Mouse (Mus musculus) midbrain, embryonic 14.5 days (tissue): ENCODE data around the gene 3110082J24Rik. TPM values are rescaled to one million over a fixed set of nuclear protein-coding genes. Genes with fewer than 3 reads are reported as not detected.
A peak's percentile ranks its signal among the peaks of the same experiment; 100 is the strongest.

Experiments used
- ATAC-seq: fragments of 200-750 bp; cut with Nextera tagmentation; 2 replicates; pipeline ENCODE4 v1.8.0; 2017; ENCODE audit warnings: moderate number of reproducible peaks, moderate library complexity; ENCODE audit not compliant: low FRiP score, low TSS enrichment
- DNase-seq: peaks from one replicate; pipeline ENCODE4 v3.0.0-alpha.2; 2015
- H3K27ac ChIP-seq: fragments of 300-500 bp; sonication (generic); replicated peaks from 2 replicates; pipeline ENCODE4 v1.5.1; 2014; ENCODE audit warnings: mild to moderate bottlenecking, low read depth, low read length, moderate library complexity
- H3K27me3 ChIP-seq: fragments of 300-500 bp; sonication (generic); 2 replicates; pipeline ENCODE4 v1.6.1; 2014; ENCODE audit warnings: low read length, control low read depth, mixed read lengths; ENCODE audit not compliant: control insufficient read depth, insufficient read depth
- H3K36me3 ChIP-seq: fragments of 300-500 bp; sonication (generic); 2 replicates; pipeline ENCODE4 v1.6.1; 2014; ENCODE audit warnings: low read length, control low read depth; ENCODE audit not compliant: control insufficient read depth, insufficient read depth
- H3K4me1 ChIP-seq: fragments of 300-500 bp; sonication (generic); 2 replicates; pipeline ENCODE4 v1.6.1; 2014; ENCODE audit warnings: mild to moderate bottlenecking, antibody characterized with exemption, low read length, control low read depth; ENCODE audit not compliant: control insufficient read depth, insufficient read depth
- H3K4me2 ChIP-seq: fragments of 300-500 bp; sonication (generic); 2 replicates; pipeline ENCODE4 v1.6.1; 2014; ENCODE audit warnings: mild to moderate bottlenecking, low read length, moderate library complexity
- H3K4me3 ChIP-seq: fragments of 300-500 bp; sonication (generic); replicated peaks from 2 replicates; pipeline ENCODE4 v1.5.1; 2014; ENCODE audit warnings: low read depth, low read length
- H3K9ac ChIP-seq: fragments of 300-500 bp; sonication (generic); replicated peaks from 2 replicates; pipeline ENCODE4 v1.6.1; 2014; ENCODE audit warnings: mild to moderate bottlenecking, low read length, moderate library complexity
- H3K9me3 ChIP-seq: fragments of 300-500 bp; sonication (generic); 2 replicates; pipeline ENCODE4 v1.6.1; 2016; ENCODE audit warnings: low read length, control low read depth, mixed read lengths; ENCODE audit not compliant: control insufficient read depth
- whole genome bisulfite sequencing: fragments of 180-500 bp; shearing (Covaris S2); extraction: QIAGEN DNeasy Blood & Tissue Kit; methylation state at CpG from one replicate; pipeline ENCODE4 v1.1.7; 2014; 5-methylcytosine and 5-hydroxymethylcytosine counted together
- polyA plus RNA-seq: library from polyadenylated mRNA; unstranded; fragments of >200 nt; fragmentation: Nextera tagmentation; extraction: Ambion mirVana; gene quantifications from 2 replicates; pipeline ENCODE4 v1.2.1, GENCODE M21; 2014

Gene 3110082J24Rik
- polyA plus RNA-seq, 1 experiment from 2014 or later, result 6.0 TPM

DNA sequence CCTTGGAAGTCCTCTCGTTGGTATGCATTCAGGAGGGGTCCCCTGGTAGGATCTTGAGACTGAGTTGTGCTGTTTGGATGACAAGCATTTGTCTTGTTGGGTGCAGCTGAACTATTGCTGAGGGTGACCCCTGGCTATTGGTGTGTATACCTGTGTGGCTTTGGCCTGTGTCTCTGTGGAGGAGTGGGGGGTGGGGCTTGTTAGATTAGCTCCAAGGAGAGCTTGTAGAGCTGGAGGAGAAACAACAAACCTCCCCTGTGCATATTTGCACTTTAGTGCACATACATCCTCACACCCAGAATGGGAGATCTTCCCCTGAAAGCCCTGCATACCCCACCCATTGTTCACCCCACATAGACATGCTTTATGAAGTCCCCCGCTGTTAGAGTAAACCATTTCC lies 870 bp upstream of the 3110082J24Rik start:
- H3K27me3 ChIP-seq, result no peaks in the 10 kb centered on the region
- peak overlapping the region; percentile 83 for H3K27ac ChIP-seq
- no peaks in the 10 kb centered on the region for H3K36me3 ChIP-seq
- ATAC-seq, result no peak
- peak overlapping the region; percentile 96 for H3K4me2 ChIP-seq
- H3K4me3 ChIP-seq, result peak overlapping the region; percentile 66
- peaks cover 46% of the 10 kb centered on the region for H3K4me1 ChIP-seq
- H3K9ac ChIP-seq, result peak overlapping the region; percentile 78; the same call in 1 of the 2 replicates
- no peak for DNase-seq
- no peaks in the 10 kb centered on the region for H3K9me3 ChIP-seq
- 1% methylated on average over 2 of the region's 2 CpGs for WGBS

DNA sequence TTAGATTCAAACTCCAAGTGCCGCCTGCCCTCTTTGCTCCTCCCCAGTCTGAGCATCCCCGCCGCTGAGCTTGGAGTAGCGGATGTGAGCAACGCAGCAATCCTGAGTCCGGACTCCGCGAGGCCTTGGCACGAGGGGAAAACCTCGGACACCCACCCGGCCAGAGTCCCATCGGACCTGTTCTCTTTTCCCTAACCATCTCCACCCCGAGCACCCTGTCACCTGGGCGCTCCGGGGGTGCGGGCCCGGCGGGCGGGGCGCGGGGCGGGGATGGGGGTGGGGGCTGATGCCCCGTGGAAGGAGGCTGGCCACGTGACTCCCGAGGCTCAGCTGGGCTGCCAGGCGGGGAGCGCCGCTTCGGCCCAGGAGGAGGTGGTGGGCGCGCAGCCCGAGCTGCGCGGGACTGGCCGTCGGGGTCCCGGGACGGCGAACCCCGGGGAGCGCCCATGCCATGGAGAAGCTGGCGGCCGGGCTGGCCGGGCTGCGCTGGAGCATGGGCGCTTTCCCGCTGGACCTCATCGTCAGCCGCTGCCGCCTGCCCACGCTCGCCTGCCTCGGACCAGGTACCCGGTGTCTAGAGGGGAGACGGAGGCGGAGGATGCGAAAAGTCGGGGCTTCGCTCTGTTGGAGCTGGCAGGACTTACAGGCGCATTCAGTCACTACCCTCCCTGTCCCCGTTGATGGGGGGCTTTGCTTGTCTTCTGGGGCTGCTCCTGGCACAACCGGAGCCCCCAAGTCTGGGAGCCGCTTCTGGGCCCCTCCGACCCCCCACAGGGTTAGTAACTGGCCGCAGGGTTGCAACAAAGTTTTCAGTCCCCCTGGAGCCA lies 832 bp downstream of the 3110082J24Rik start, which contains the start of gene Garem2:
TSS of gene Garem2 (plus strand) at position 321 of the 827 bp plus-strand sequence.
- Histone ChIP-seq H3K4me3 (peak within 1 kb of the TSS; percentile 66), H3K27me3 (no peaks in the 10 kb centered on the region), H3K4me1 (peaks cover 30% of the 10 kb centered on the region), H3K36me3 (no peaks in the 10 kb centered on the region), H3K9ac (peak within 1 kb of the TSS; percentile 78), H3K9me3 (no peaks in the 10 kb centered on the region), H3K4me2 (peak within 1 kb of the TSS; percentile 96), H3K27ac (peak within 1 kb of the TSS; percentile 83)
- peak; percentile 78 for DNase-seq
- peak; percentile 56 for ATAC-seq
- under 1% methylated on average over 65 of the region's 65 CpGs for WGBS

DNA sequence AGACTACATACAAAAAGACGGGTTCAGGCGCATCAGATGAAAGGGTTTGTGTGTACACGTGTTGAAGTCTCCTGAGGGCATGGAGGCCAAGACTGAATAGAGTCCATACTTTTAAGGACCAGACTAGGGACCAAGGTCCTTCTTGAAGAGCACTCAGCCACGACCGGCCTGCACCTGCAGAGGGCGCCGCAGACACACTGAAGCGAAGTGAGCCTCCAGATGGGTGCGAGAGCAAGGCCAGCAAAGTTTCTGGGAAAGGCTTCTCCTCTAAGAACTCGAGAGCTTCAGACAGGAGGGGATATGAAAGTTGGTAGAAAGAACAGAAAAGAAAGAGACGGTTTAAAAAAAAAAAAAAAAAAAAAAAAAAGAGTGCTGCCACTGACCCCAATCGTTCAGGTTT lies 1.5 kb downstream of the 3110082J24Rik start:
- ATAC-seq (no peak), DNase-seq (peak; percentile 85)
- Histone ChIP-seq H3K36me3 (no peaks in the 10 kb centered on the region), H3K4me3 (peak overlapping the region; percentile 66), H3K9me3 (no peaks in the 10 kb centered on the region), H3K4me1 (peaks cover 24% of the 10 kb centered on the region), H3K27me3 (no peaks in the 10 kb centered on the region), H3K9ac (no peak overlapping the region), H3K4me2 (peak overlapping the region; percentile 96), H3K27ac (no peak overlapping the region)
- WGBS, result 4% methylated on average over 12 of the region's 12 CpGs

DNA sequence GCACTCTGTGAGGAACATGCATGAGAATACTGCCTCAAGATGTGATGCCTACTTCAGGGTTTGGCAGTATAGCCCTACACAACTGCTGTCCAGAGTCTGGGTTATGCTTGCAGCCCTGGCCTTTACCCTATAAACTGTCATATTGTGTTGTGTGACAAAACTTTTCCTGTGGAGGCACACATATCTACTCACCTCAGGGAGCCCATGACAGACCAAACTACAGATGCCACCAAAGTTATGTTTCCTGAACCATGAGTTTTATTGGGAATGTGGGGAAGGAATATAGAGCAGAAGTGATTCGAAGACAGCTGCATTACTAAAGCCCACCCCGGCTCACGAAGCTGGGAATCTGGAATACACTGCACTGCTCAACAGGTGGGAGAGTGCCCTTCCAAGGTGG lies 2.5 kb downstream of the 3110082J24Rik start:
- no peaks in the 10 kb centered on the region for H3K27me3 ChIP-seq
- 82% methylated on average over 3 of the region's 3 CpGs for WGBS
- no peak overlapping the region for H3K4me2 ChIP-seq
- H3K9ac ChIP-seq, result no peak overlapping the region
- H3K4me1 ChIP-seq, result peaks cover 22% of the 10 kb centered on the region
- no peak for DNase-seq
- H3K4me3 ChIP-seq, result no peak overlapping the region
- H3K9me3 ChIP-seq, result no peaks in the 10 kb centered on the region
- no peak for ATAC-seq
- H3K27ac ChIP-seq, result no peak overlapping the region
- no peaks in the 10 kb centered on the region for H3K36me3 ChIP-seq

DNA sequence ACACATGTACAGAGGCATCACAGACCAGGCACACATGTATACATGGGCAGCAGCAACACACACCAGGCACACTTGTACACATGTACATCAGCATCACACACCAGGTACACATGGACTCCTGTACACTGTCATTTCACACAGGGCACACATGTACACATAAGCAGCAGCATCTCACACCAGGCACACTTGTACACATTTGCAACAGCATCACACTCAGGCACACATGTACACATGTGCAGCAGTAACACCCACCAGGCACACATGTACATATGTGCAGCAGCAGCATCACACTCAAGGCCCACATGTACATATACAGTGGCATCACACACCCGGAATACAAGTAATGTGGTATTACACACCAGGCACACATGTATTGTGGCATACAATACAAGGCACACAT lies 7.6 kb downstream of the 3110082J24Rik start:
- Histone ChIP-seq H3K27ac (no peak overlapping the region), H3K27me3 (no peaks in the 10 kb centered on the region), H3K4me2 (no peak overlapping the region), H3K4me1 (no peaks in the 10 kb centered on the region), H3K9me3 (no peaks in the 10 kb centered on the region), H3K9ac (no peak overlapping the region), H3K36me3 (no peaks in the 10 kb centered on the region), H3K4me3 (no peak overlapping the region)
- ATAC-seq (no peak), DNase-seq (no peak)
- 88% methylated on average over 1 of the region's 1 CpGs for WGBS

DNA sequence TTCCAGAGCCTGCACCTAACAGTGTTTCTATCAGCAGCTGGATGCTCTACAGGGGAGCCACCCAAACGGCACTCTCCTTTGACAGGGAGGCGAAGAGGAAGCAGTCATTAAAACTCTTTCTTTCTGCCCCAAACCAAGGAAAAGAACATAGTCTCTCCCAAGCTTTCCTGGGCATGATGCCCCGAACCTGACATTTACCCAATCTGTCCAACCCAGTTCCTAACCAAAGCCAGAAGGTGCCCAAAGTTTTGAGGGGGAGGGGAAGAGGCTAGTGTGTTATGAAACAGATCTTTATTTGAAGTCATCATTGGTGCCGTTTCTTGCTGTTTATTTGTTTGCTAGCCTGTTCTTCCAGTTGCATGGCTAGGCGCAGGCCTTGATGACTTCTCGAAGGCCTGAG lies 10.2 kb downstream of the 3110082J24Rik start:
- Histone ChIP-seq H3K36me3 (no peaks in the 10 kb centered on the region), H3K4me2 (no peak overlapping the region), H3K9ac (no peak overlapping the region), H3K9me3 (no peaks in the 10 kb centered on the region), H3K4me1 (no peaks in the 10 kb centered on the region), H3K4me3 (no peak overlapping the region), H3K27me3 (no peaks in the 10 kb centered on the region), H3K27ac (no peak overlapping the region)
- WGBS, result 78% methylated on average over 6 of the region's 6 CpGs
- DNase-seq (no peak), ATAC-seq (no peak)

DNA sequence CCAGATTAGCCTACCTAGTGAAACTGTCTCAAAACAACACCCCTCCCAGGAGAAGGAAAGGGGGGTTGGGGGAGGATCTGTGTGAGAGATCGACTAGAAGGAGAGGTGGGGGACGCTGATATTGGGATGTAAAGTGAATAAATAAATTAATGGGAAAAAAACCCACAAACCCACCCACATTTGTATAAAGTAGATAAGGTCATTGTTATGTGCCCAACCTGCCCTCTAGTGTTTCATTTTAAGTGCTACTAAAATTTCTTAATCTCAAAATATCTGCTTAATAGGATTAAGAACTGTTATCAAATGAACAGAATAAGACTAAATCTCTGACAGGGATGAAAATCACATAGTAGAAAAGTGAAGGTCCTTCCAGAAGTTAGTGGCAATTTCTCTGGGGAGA lies 11.5 kb downstream of the 3110082J24Rik start:
- Histone ChIP-seq H3K4me1 (no peaks in the 10 kb centered on the region), H3K4me2 (no peak overlapping the region), H3K9me3 (no peaks in the 10 kb centered on the region), H3K9ac (no peak overlapping the region), H3K27ac (no peak overlapping the region), H3K27me3 (no peaks in the 10 kb centered on the region), H3K36me3 (no peaks in the 10 kb centered on the region), H3K4me3 (no peak overlapping the region)
- WGBS, result 54% methylated on average over 2 of the region's 2 CpGs
- ATAC-seq, result no peak
- no peak for DNase-seq

DNA sequence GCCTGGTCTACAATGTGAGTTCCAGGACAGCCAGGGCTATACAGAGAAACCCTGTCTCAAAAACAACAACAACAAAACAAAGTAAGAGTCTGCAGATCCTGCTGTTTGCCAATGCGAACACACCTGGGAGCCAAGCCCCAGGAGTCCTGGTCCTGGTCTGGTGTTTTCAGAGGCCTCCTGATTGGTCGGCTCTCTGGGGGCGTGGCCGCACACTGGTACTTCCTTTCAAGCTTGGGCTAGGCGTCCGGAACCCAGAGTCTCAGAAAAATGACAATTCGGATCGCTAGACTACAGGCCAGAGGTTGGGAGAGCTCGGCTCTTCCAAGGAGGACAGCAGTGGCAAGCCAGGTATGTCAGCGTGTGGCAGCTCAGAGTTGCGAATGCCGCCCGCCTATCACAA lies 13.2 kb downstream of the 3110082J24Rik start:
- ATAC-seq, result no peak
- Histone ChIP-seq H3K9me3 (no peaks in the 10 kb centered on the region), H3K4me2 (no peak overlapping the region), H3K9ac (no peak overlapping the region), H3K4me1 (no peaks in the 10 kb centered on the region), H3K27ac (no peak overlapping the region), H3K36me3 (no peaks in the 10 kb centered on the region), H3K27me3 (no peaks in the 10 kb centered on the region), H3K4me3 (no peak overlapping the region)
- 73% methylated on average over 13 of the region's 13 CpGs for WGBS
- no peak for DNase-seq
